Mouse (Mus musculus) heart, adult 11 months (tissue): ENCODE data around the gene Snx29.

ENCODE experiments used
- DNase-seq: peaks from one replicate; pipeline ENCODE4 v3.0.0; 2022

Gene Snx29

GRCm38 (mm10) chr16:11603667-11604422 is 281.1 kb downstream of the Snx29 start:
- peak; percentile 92 for DNase-seq

GRCm38 (mm10) chr16:11612526-11613126 is 289.9 kb downstream of the Snx29 start:
- peak; percentile 65 for DNase-seq

DNA sequence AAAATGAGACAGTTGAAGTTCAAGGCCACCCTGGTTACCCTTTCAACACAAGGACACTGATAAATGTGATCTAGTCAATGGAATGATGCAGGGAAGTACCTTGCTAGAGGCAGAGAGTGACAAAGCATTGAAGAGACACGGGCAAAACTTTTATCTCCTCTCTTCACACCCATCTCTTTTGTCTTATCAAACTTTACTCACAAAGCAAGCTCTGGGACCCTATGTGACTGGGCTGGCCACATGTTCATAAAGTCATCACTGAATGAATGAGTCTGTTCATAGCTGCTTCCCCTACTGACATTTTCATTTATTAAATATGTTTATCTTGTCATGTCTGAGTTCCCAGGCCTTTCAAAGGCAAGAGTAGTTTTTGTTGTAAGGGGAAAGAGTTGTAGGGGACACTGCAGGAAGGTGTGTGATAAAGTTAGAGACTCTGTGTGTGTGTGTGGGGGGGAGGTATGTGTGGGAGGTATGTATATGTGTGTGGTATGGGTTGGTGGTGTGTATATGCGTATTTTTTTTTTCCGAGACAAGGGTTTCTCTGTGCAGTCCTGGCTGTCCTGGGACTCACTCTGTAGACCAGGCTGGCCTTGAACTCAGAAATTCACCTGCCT is 291.8 kb downstream of the Snx29 start:
- DNase-seq = peak; percentile 53

DNA sequence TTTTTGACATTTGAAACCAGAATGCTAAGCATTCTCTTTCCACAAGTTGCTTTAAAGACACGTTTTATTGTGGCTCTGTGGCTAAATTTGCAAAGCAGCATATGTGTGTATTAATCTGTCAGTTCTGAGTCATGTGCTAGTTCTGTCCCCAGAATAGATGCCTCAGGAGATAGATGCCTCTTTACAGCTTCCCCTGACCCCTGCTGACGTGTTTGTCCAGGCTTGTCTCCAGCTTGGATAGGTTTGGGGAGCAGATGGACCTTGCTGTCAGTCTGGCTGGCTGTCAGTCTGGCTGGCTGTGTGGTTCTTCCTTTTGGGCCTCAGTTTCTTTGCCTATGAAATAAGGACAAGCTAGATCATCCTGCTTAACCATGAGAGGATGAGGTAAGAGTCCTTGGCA is 292.9 kb downstream of the Snx29 start:
- no peak for DNase-seq

DNA sequence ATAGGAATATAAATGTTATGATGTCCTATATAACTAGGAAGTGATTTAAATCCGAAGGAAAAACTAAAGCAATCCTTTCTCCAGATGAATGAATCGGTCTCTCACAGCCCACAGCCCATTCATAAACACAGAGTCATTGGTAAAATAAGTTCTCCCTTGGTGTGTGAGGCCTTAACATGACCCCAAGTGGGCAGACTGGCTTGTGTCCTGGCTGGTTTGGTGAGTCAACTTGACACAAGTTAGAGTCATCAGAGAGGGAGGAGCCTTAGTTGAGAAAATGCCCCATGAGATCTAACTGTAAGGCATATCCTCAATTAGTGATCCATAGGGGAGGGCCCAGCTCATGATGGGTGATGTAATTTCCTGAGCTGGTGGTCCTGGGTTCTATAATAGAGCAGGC is 297.2 kb downstream of the Snx29 start:
- no peak for DNase-seq

- peak; percentile 54 for DNase-seq
These were observed 298.3 kb downstream of the Snx29 start for GRCm38 (mm10) chr16:11621042-11621441.

GRCm38 (mm10) chr16:11621664-11622063 is 299.0 kb downstream of the Snx29 start:
- peak; percentile 81 for DNase-seq

DNA sequence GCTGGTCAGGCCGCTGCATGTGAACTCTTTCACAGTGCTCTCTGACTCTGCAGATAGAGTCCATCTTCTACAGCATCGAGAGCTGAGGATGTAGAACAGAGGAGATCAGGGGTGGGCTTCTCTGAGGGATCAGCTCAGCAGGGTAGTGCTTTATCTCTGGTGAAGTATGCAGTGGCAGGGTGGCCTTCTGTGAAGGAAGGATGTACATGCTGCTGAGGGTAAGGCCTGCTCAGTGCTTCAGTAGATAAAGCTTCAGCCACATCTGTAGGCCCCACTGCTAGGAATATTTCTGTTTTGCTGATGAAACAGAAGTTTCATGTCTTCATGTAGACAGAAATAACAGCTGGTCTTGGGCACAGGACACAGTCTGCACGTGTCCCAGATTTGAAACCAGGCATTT is 300.3 kb downstream of the Snx29 start:
- DNase-seq = no peak

GRCm38 (mm10) chr16:11624121-11624520 is 301.4 kb downstream of the Snx29 start:
- peak; percentile 68 for DNase-seq

GRCm38 (mm10) chr16:11626004-11626481 is 303.3 kb downstream of the Snx29 start:
- DNase-seq = peak; percentile 79

- DNase-seq = peak; percentile 65
These were observed 303.9 kb downstream of the Snx29 start for GRCm38 (mm10) chr16:11626616-11627015.

DNA sequence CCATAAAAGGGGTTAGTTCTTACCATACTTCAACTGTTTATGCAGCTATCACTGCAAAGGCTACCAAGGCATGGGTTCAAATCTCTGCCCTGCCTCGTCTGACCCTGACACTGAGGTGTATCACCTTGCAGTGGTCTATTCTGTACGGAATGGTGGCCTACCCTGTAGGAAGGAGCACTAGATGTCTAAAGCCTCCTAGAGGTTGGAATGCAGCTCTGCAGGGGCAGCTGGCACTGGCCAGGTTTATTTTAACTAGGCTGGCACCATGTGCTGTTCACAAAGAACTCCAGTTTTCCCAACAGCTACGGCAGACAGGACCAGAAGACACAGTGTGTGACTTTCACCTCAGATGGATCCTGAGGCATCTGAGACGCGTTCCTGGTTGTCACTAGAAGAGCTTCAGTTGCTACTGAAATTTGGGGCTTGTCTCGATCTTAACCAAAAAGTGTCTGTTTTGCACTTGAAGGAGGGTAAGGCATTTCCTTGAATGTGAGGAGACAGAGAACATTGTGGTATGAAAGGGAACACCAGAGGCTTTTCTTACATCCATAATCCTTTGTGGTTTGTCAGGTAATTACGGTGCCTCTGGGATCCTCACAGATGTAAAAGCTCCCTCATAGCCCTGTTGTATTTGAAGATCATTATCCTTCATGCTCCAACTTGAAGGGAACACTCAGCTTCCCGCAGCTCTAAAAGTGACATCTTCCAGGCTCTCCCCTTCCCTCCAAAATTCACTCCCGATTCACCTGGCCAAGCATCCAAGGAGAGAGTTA is 305.3 kb downstream of the Snx29 start:
- peak; percentile 83 for DNase-seq

DNA sequence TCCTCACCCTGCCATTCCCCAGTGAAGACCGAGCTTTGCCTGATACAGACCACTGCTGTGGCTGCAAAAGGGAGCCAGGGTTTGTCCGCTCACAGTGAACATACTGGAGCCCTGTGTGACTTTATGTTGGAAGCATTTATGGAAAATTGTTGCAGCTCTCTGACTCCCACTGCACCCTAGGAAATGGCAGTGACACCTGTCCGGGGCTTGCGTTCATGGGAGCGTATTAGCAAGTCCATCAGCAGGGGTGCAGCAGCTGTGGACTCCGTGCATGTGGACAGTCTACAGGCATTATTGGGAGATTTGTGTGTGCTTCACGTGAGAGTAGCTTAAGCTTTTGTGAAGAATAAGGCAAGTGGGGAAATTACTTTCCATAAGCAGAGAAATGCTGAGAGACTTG is 307.0 kb downstream of the Snx29 start:
- DNase-seq = peak; percentile 85

- peak; percentile 80 for DNase-seq
These were observed 307.8 kb downstream of the Snx29 start for GRCm38 (mm10) chr16:11630489-11630888.

- peak; percentile 42 for DNase-seq
These were observed 309.6 kb downstream of the Snx29 start for GRCm38 (mm10) chr16:11632205-11632747.

GRCm38 (mm10) chr16:11636196-11636733 is 313.6 kb downstream of the Snx29 start:
- peak; percentile 76 for DNase-seq

GRCm38 (mm10) chr16:11636902-11637301 is 314.2 kb downstream of the Snx29 start:
- no peak for DNase-seq

DNA sequence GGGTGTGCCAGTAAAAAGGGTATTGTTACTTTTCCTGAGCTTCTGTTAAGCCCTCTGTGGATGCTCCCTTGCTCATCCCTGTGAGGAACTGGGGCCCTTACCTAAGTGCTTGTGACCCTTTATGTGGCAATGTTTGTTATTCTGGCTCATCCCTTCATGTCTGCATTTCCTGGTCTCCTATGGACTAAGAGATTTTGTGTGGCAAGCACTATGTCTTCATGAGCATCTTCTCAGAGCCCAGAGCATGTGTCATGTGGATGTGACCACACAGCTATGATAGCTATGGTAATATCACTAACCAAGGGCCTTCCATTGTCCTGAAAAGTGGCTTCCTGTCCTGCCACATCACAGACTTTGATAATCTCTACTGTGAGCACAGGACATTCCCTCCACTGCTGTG is 315.1 kb downstream of the Snx29 start:
- DNase-seq = peak; percentile 43

- DNase-seq = peak; percentile 82
These were observed 316.0 kb downstream of the Snx29 start for GRCm38 (mm10) chr16:11638739-11639138.

DNA sequence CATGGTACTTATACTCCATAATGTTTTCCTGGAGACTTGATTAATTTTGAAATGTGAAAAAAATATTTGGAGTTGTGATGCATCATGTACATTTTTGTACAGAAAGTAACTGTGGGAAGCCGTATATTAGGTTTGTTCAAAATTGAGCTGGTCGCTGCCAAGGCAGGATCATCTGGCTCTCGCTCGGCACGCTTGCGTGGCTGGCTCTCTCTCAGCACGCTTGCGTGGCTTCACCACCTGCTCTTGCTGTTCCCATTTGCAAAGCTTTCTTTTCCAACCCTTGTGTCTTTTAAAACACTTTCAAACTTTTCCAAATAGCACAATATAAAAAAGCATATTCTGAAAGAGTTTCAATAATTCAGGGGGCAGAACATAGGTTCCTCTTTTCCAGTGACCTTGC is 317.2 kb downstream of the Snx29 start:
- DNase-seq = peak; percentile 17

DNA sequence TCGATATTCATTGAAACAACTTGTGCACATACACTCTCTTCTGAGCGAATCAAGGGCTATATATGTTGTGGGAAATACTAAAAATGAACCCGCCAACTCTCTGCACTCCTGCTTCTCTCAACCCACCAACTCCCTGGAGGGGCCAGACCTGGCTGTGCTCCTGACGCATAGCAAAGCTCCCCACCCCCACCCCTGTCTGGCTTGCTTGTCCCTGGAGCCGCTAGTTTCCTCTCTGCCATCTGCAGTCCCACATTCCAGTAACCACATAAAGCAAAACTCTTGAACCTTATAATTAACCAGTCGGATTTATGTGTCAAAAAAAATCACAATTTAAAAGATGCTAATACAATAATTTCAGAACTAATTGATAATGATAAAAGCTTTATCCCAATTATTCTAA is 320.9 kb downstream of the Snx29 start:
- no peak for DNase-seq

GRCm38 (mm10) chr16:11644399-11644798 is 321.7 kb downstream of the Snx29 start:
- DNase-seq = peak; percentile 78

GRCm38 (mm10) chr16:11645668-11646067 is 323.0 kb downstream of the Snx29 start:
- DNase-seq = no peak
